Mouse (Mus musculus): ENCODE measurements around the gene Wnk2.

DNA sequence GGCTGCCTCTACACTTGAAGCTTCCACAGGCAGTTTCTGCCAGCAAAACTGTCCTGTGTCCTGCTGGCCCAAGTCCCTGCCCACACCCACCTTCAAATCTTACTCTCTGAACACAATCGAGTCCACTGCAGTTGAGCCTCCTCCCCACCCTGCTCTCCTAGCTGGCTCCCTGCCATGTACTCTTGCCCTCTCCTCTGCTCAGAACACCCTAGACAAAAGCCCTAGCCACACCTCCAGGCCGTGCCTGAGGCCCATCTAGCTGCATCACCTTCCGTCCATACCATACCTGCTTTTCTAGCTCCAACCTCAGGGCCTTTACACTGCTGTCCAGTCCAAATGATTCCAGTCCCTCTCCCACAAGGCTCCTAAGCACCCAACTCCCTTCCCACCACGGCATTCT lies 7.2 kb downstream of the Wnk2 start:
- TF ChIP-seq TAL1 (IDR thresholded peaks at IDR 0.05; ENCODE audit: low read length) (no peak), GATA1 (IDR thresholded peaks at IDR 0.05; ENCODE audit: low read length) (no peak)
